13 mouse cellular contexts compared by ENCODE assay signal in genomic region chr19:44758846-44759245, GRCm38 (mm10). TPM values are rescaled to one million over a fixed set of nuclear protein-coding genes. Genes with fewer than 3 reads are reported as not detected.
A peak's percentile ranks its signal among the peaks of the same experiment; 100 is the strongest.
DNase-seq lines count a peak whose midpoint lies in the region; ATAC-seq and TF ChIP-seq lines count a peak whose summit lies in the region.
"Had no signal": no experiment of that assay in that cellular context is flagged by ENCODE, and none has a peak within 500 bp of the region (broad histone marks: within the 10 kb centered on the region; RNA-seq: fewer than 3 reads in every experiment).

No protein-coding gene starts in this region.

- TF ChIP-seq EP300 in lung, postnatal 0 days (IDR thresholded peaks at IDR 0.05): no peak

- H3K9me3 ChIP-seq in intestine, embryonic 14.5 days (ENCODE audit: control insufficient read depth, low read length): no peaks in the 10 kb centered on the region
- no peaks in the 10 kb centered on the region for H3K9me3 ChIP-seq in intestine, embryonic 15.5 days
- no peaks in the 10 kb centered on the region for H3K9me3 ChIP-seq in hindbrain, embryonic 15.5 days
- H3K9me3 ChIP-seq in lung, postnatal 0 days (ENCODE audit: low read length): no peaks in the 10 kb centered on the region
- H3K9me3 ChIP-seq: limb, embryonic 15.5 days; stomach, embryonic 15.5 days had no signal

- H3K4me3 ChIP-seq in intestine, embryonic 14.5 days (ENCODE audit: low read depth, low read length): no peak overlapping the region
- H3K4me3 ChIP-seq in intestine, embryonic 15.5 days (replicated peaks): no peak overlapping the region
- peak overlapping the region; percentile 40 for H3K4me3 ChIP-seq in hindbrain, embryonic 15.5 days
- no peak overlapping the region for H3K4me3 ChIP-seq in lung, postnatal 0 days (ENCODE audit: low read depth, low read length)
- H3K4me3 ChIP-seq: limb, embryonic 15.5 days; stomach, embryonic 15.5 days had no signal

- WGBS in intestine, embryonic 14.5 days: under 1% methylated on average over 28 of the region's 28 CpGs
- under 1% methylated on average over 28 of the region's 28 CpGs for WGBS in intestine, embryonic 15.5 days
- WGBS in hindbrain, embryonic 15.5 days: under 1% methylated on average over 28 of the region's 28 CpGs
- WGBS in lung, postnatal 0 days: 2% methylated on average over 26 of the region's 28 CpGs

- H3K9ac ChIP-seq in intestine, embryonic 14.5 days (ENCODE audit: low read length): no peak overlapping the region
- H3K9ac ChIP-seq in intestine, embryonic 15.5 days: no peak overlapping the region
- H3K9ac ChIP-seq in hindbrain, embryonic 15.5 days: peak overlapping the region; percentile 46
- no peak overlapping the region for H3K9ac ChIP-seq in lung, postnatal 0 days (replicated peaks; ENCODE audit: low read depth)
- H3K9ac ChIP-seq: limb, embryonic 15.5 days; stomach, embryonic 15.5 days had no signal

- peaks cover 100% of the 10 kb centered on the region for H3K27me3 ChIP-seq in intestine, embryonic 14.5 days (replicated peaks; ENCODE audit: control insufficient read depth, insufficient read depth, low read length)
- peaks cover 88% of the 10 kb centered on the region for H3K27me3 ChIP-seq in intestine, embryonic 15.5 days (replicated peaks)
- H3K27me3 ChIP-seq in hindbrain, embryonic 15.5 days: peaks cover 52% of the 10 kb centered on the region
- peaks cover 82% of the 10 kb centered on the region for H3K27me3 ChIP-seq in lung, postnatal 0 days (replicated peaks; ENCODE audit: insufficient read depth, low read length)

- H3K36me3 ChIP-seq in intestine, embryonic 14.5 days (ENCODE audit: control insufficient read depth, insufficient read depth, low read length): no peaks in the 10 kb centered on the region
- H3K36me3 ChIP-seq in intestine, embryonic 15.5 days: no peaks in the 10 kb centered on the region
- H3K36me3 ChIP-seq in hindbrain, embryonic 15.5 days: no peaks in the 10 kb centered on the region
- no peaks in the 10 kb centered on the region for H3K36me3 ChIP-seq in lung, postnatal 0 days (ENCODE audit: insufficient read depth, low read length)
- H3K36me3 ChIP-seq: limb, embryonic 15.5 days; stomach, embryonic 15.5 days had no signal

- TF ChIP-seq CTCF in lung, postnatal 0 days (IDR thresholded peaks at IDR 0.05): no peak

- no peak overlapping the region for H3K27ac ChIP-seq in intestine, embryonic 14.5 days (ENCODE audit: low read depth)
- H3K27ac ChIP-seq in intestine, embryonic 15.5 days: no peak overlapping the region
- H3K27ac ChIP-seq in hindbrain, embryonic 15.5 days (replicated peaks): peak overlapping the region; percentile 76
- H3K27ac ChIP-seq in lung, postnatal 0 days (ENCODE audit: low read length): no peak overlapping the region
- H3K27ac ChIP-seq: limb, embryonic 15.5 days; stomach, embryonic 15.5 days had no signal

- no peak for ATAC-seq in intestine, embryonic 14.5 days (replicated peaks; ENCODE audit: low FRiP score, low TSS enrichment, low read depth)
- no peak for ATAC-seq in intestine, embryonic 15.5 days
- no peak for ATAC-seq in hindbrain, embryonic 15.5 days (ENCODE audit: low FRiP score, low read depth)
- no peak for ATAC-seq in lung, postnatal 0 days

- no peak overlapping the region for H3K4me2 ChIP-seq in intestine, embryonic 14.5 days (ENCODE audit: low read length)
- no peak overlapping the region for H3K4me2 ChIP-seq in intestine, embryonic 15.5 days (replicated peaks)
- peak overlapping the region; percentile 52 for H3K4me2 ChIP-seq in hindbrain, embryonic 15.5 days
- no peak overlapping the region for H3K4me2 ChIP-seq in lung, postnatal 0 days (replicated peaks; ENCODE audit: low read depth, low read length)
- H3K4me2 ChIP-seq: limb, embryonic 15.5 days; stomach, embryonic 15.5 days had no signal

- DNase-seq in intestine, embryonic 14.5 days (ENCODE audit: low spot score): peak; percentile 83
- peak; percentile 67 for DNase-seq in embryo, embryonic 9.5 days (ENCODE audit: extremely low spot score)
- peak; percentile 70 for DNase-seq in neural tube, embryonic 10.5 days (ENCODE audit: extremely low spot score, low spot score)
- no peak for DNase-seq in right cerebral cortex, adult 18-20 months
- no peak for DNase-seq in right cerebral cortex, postnatal 4 days
- no peak for DNase-seq in lung, postnatal 0 days (ENCODE audit: low spot score)
- DNase-seq: cerebellum, adult 9-11 months; gastrocnemius, postnatal 36 days; right cerebral cortex, postnatal 14 days had no signal

- H3K4me1 ChIP-seq in intestine, embryonic 14.5 days (replicated peaks; ENCODE audit: control insufficient read depth, insufficient read depth, low read length): peaks cover 9% of the 10 kb centered on the region; the same call in 1 of the 2 replicates
- H3K4me1 ChIP-seq in intestine, embryonic 15.5 days (replicated peaks): peaks cover 30% of the 10 kb centered on the region
- peaks cover 39% of the 10 kb centered on the region for H3K4me1 ChIP-seq in hindbrain, embryonic 15.5 days (replicated peaks)
- peaks cover 13% of the 10 kb centered on the region for H3K4me1 ChIP-seq in lung, postnatal 0 days (ENCODE audit: insufficient read depth, low read depth, low read length)

RNA-seq across cellular contexts. Expression of gene Pax2, which starts 3.0 kb away (rescaled TPM):
- 0.05 TPM in 1 of 2 replicates, not detected in the other for polyA plus RNA-seq in intestine, embryonic 14.5 days (2014; fragmentation: Nextera tagmentation; extraction: Ambion mirVana)
- 0.04 and 0.11 TPM in 2 replicates for polyA plus RNA-seq in intestine, embryonic 15.5 days (2015; fragmentation: Nextera tagmentation; extraction: Ambion mirVana)
- 12.3 and 15.5 TPM in 2 replicates for polyA plus RNA-seq in hindbrain, embryonic 15.5 days (2015; fragmentation: Nextera tagmentation; extraction: Ambion mirVana)
- polyA plus RNA-seq in lung, postnatal 0 days (2015; fragmentation: Nextera tagmentation; extraction: Ambion mirVana): not detected in 2 replicates
- polyA plus RNA-seq: limb, embryonic 15.5 days; stomach, embryonic 15.5 days had no signal

Comparison
In these comparisons a context has a peak if more than half of its experiments do, and no peak if none do; other contexts are left out.
1. DNase-seq: peak in intestine, embryonic 14.5 days (single experiment), embryo, embryonic 9.5 days (single experiment) and neural tube, embryonic 10.5 days (single experiment); none in right cerebral cortex, adult 18-20 months (single experiment), right cerebral cortex, postnatal 4 days (single experiment) and lung, postnatal 0 days (single experiment).
2. RNA of gene Pax2, which starts 3.0 kb away (polyA plus RNA-seq): 12.3 to 15.5 TPM in hindbrain, embryonic 15.5 days; 0.04 to 0.11 TPM in intestine, embryonic 15.5 days, 0.05 TPM in intestine, embryonic 14.5 days and not detected in lung, postnatal 0 days; every median in the first group is over 10 times any median in the second.